Mouse (Mus musculus): ENCODE measurements around the gene Ctc1. TPM values are rescaled to one million over a fixed set of nuclear protein-coding genes. Genes with fewer than 3 reads are reported as not detected.

The Ctc1 gene
- polyA plus RNA-seq, 1 experiment from 2014 or later = 60.4 TPM

- Histone ChIP-seq H3K4me2 (replicated peaks) (peak overlapping the region; percentile 72), H3K4me1 (peaks cover 25% of the 10 kb centered on the region), H3K9ac (peak overlapping the region; percentile 82), H3K27me3 (no peaks in the 10 kb centered on the region), H3K9me3 (no peaks in the 10 kb centered on the region), H3K4me3 (peak overlapping the region; percentile 75), H3K36me3 (peaks cover 44% of the 10 kb centered on the region), H3K27ac (peak overlapping the region; percentile 86; the same call in 1 of the 2 replicates)
- ATAC-seq (ENCODE audit: low FRiP score, low read depth) = no peak
- 8% methylated on average over 20 of the region's 20 CpGs for WGBS
Measured at GRCm38 (mm10) chr11:69036486-69037230, 20.9 kb downstream of the Ctc1 start.

GRCm38 (mm10) chr11:69037231-69038061 lies 21.7 kb downstream of the Ctc1 start:
- Histone ChIP-seq H3K4me2 (replicated peaks) (peak overlapping the region; percentile 72), H3K36me3 (peaks cover 38% of the 10 kb centered on the region), H3K27ac (peak overlapping the region; percentile 86; the same call in 1 of the 2 replicates), H3K4me3 (peak overlapping the region; percentile 75), H3K4me1 (peaks cover 25% of the 10 kb centered on the region), H3K9ac (peak overlapping the region; percentile 82), H3K9me3 (no peaks in the 10 kb centered on the region), H3K27me3 (no peaks in the 10 kb centered on the region)
- under 1% methylated on average over 34 of the region's 34 CpGs for WGBS
- ATAC-seq (ENCODE audit: low FRiP score, low read depth) = peak; percentile 26; the same call in 1 of the 2 replicates

- H3K9me3 ChIP-seq = no peaks in the 10 kb centered on the region
- H3K4me2 ChIP-seq (replicated peaks) = peak overlapping the region; percentile 72
- H3K36me3 ChIP-seq = peaks cover 31% of the 10 kb centered on the region
- WGBS = 70% methylated on average over 5 of the region's 5 CpGs
- peaks cover 25% of the 10 kb centered on the region for H3K4me1 ChIP-seq
- no peak overlapping the region for H3K9ac ChIP-seq
- H3K4me3 ChIP-seq = peak overlapping the region; percentile 10; the same call in 1 of the 2 replicates
- H3K27me3 ChIP-seq = no peaks in the 10 kb centered on the region
- H3K27ac ChIP-seq = no peak overlapping the region
- ATAC-seq (ENCODE audit: low FRiP score, low read depth) = no peak
Measured at GRCm38 (mm10) chr11:69038173-69038572, 22.5 kb downstream of the Ctc1 start.

DNA sequence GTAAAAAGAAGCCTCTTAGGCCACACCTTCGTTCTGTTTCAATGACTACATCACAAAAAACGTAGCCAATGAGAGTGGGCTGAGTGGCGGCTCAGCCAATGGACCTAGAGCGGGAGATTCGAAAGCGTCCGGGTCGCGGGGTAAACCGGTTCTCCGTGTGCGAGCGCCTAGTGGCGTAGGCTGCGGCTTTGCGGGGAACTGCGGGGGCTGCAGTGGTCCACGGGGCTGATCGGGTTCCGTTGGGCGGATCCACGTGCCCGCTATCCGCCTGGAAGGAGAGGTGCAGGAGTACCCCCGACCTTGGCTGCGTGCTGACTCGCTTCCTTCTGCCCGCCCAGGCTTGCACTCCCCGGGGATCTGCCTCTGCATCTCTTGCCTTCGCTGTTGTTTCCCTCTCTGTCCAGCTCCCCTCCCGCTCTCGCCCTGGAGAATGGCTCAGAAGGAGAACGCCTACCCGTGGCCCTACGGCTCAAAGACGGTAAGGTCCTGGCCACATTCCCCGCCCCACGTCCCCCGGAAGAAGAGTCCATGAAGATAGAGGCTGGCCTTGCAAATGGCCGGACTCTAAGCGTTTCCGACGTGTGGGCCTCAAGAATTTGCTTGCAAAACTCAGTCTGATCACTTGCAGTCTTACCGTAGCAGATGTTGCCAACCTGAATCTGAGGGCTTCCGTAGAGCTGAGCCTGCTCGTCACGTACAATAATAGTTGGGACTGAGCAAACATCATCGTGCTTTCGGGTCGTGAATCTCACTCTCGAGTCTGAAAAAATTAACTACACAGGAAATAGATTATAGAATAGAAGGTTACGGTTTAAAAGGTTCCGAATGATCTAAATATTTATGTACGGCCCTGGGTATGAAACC lies 30.1 kb downstream of the Ctc1 start, which contains the start of gene Aurkb:
Gene Aurkb, plus strand, starts transcription at position 117 of the 864 bp plus-strand sequence.
- WGBS = under 1% methylated on average over 54 of the region's 54 CpGs
- H3K27me3 ChIP-seq = no peaks in the 10 kb centered on the region

GRCm38 (mm10) chr11:69046395-69046774 lies 30.7 kb downstream of the Ctc1 start:
- H3K9me3 ChIP-seq = no peaks in the 10 kb centered on the region
- peak overlapping the region; percentile 86 for H3K9ac ChIP-seq
- 12% methylated on average over 9 of the region's 9 CpGs for WGBS
- 0 out of 2 replicates have a peak overlapping the region, but pooled peaks have one; percentile 15 for H3K27ac ChIP-seq
- H3K27me3 ChIP-seq = no peaks in the 10 kb centered on the region
- peaks cover 37% of the 10 kb centered on the region for H3K36me3 ChIP-seq
- peak overlapping the region; percentile 93 for H3K4me2 ChIP-seq (replicated peaks)
- peak overlapping the region; percentile 84 for H3K4me3 ChIP-seq
- no peak for ATAC-seq (ENCODE audit: low FRiP score, low read depth)
- peaks cover 32% of the 10 kb centered on the region for H3K4me1 ChIP-seq

More for the DNA sequence above, 30.1 kb downstream of the Ctc1 start, which contains the start of gene Aurkb:
- peaks cover 32% of the 10 kb centered on the region for H3K36me3 ChIP-seq
- H3K4me2 ChIP-seq (replicated peaks) = peak within 1 kb of the TSS; percentile 93
- peak within 1 kb of the TSS; percentile 86 for H3K9ac ChIP-seq
- peak within 1 kb of the TSS; percentile 84 for H3K4me3 ChIP-seq
- H3K27ac ChIP-seq = peak within 1 kb of the TSS; percentile 82
- ATAC-seq (ENCODE audit: low FRiP score, low read depth) = peak; percentile 78
- H3K9me3 ChIP-seq = no peaks in the 10 kb centered on the region
- peaks cover 32% of the 10 kb centered on the region for H3K4me1 ChIP-seq

DNA sequence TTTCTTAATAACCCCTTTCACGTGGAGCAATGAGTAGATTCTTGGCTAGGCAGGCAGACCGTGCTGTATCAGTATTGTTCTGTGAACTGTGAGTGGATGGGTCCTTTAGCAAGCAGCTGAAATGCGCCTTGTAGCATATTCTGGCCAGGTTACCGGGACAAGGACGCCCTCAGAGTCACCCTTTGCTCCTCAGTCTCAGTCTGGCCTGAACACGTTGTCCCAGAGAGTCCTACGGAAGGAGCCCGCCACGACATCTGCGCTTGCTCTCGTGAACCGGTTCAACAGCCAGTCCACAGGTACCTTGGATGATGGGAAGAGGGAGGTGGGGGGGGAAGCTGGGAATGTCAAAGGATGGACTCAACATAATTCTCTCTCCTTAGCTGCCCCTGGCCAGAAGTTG lies 31.9 kb downstream of the Ctc1 start:
- Histone ChIP-seq H3K36me3 (peaks cover 41% of the 10 kb centered on the region), H3K27me3 (no peaks in the 10 kb centered on the region), H3K27ac (no peak overlapping the region), H3K4me3 (peak overlapping the region; percentile 84), H3K9me3 (no peaks in the 10 kb centered on the region), H3K4me2 (replicated peaks) (peak overlapping the region; percentile 93), H3K4me1 (peaks cover 32% of the 10 kb centered on the region), H3K9ac (peak overlapping the region; percentile 35; the same call in 1 of the 2 replicates)
- 89% methylated on average over 12 of the region's 12 CpGs for WGBS
- no peak for ATAC-seq (ENCODE audit: low FRiP score, low read depth)

DNA sequence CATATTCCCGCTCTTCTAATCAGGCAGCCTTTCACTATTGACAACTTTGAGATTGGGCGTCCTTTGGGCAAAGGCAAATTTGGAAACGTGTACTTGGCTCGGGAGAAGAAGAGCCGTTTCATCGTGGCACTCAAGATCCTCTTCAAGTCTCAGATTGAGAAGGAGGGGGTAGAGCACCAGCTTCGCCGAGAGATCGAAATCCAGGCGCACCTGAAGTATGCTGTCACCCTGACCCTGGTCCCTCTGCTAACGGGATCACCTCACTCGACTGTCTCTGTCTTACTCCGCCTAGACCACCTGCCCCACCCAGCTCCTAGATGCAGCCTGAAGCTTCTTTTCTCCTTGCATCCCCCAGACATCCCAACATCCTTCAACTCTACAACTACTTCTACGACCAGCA lies 32.4 kb downstream of the Ctc1 start:
- Histone ChIP-seq H3K27me3 (no peaks in the 10 kb centered on the region), H3K36me3 (peaks cover 41% of the 10 kb centered on the region), H3K4me3 (no peak overlapping the region), H3K9ac (no peak overlapping the region; the same call in 1 of the 2 replicates), H3K27ac (no peak overlapping the region; the same call in 1 of the 2 replicates), H3K9me3 (no peaks in the 10 kb centered on the region), H3K4me2 (replicated peaks) (no peak overlapping the region), H3K4me1 (peaks cover 32% of the 10 kb centered on the region)
- 93% methylated on average over 14 of the region's 14 CpGs for WGBS
- no peak for ATAC-seq (ENCODE audit: low FRiP score, low read depth)

DNA sequence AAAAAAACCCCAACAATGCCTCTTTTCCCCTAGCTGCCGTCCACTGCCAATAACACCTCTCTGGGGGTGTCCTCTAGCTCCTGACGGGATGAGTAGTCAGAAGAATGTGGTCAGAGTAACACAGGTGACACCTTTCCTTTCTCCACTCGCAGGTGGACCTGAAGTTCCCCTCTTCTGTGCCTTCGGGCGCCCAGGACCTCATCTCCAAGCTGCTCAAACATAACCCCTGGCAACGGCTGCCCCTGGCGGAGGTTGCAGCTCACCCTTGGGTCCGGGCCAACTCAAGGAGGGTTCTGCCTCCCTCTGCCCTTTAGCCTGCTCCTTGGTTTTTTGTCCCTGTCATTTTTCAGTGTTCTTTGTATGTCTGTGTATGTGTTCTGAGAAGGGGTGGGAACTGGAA lies 35.0 kb downstream of the Ctc1 start:
- no peak overlapping the region for H3K4me2 ChIP-seq (replicated peaks)
- no peak overlapping the region for H3K27ac ChIP-seq
- H3K9ac ChIP-seq = no peak overlapping the region
- 90% methylated on average over 8 of the region's 8 CpGs for WGBS
- H3K9me3 ChIP-seq = no peaks in the 10 kb centered on the region
- no peak for ATAC-seq (ENCODE audit: low FRiP score, low read depth)
- H3K4me1 ChIP-seq = peaks cover 31% of the 10 kb centered on the region
- H3K4me3 ChIP-seq = no peak overlapping the region
- no peaks in the 10 kb centered on the region for H3K27me3 ChIP-seq
- H3K36me3 ChIP-seq = peaks cover 52% of the 10 kb centered on the region

GRCm38 (mm10) chr11:69051771-69052170 lies 36.1 kb downstream of the Ctc1 start:
- peaks cover 52% of the 10 kb centered on the region for H3K36me3 ChIP-seq
- H3K27me3 ChIP-seq = no peaks in the 10 kb centered on the region
- no peak overlapping the region for H3K4me2 ChIP-seq (replicated peaks)
- peaks cover 21% of the 10 kb centered on the region for H3K4me1 ChIP-seq
- H3K4me3 ChIP-seq = no peak overlapping the region
- 90% methylated on average over 4 of the region's 4 CpGs for WGBS
- H3K27ac ChIP-seq = no peak overlapping the region
- no peak overlapping the region for H3K9ac ChIP-seq
- H3K9me3 ChIP-seq = no peaks in the 10 kb centered on the region
- no peak for ATAC-seq (ENCODE audit: low FRiP score, low read depth)

DNA sequence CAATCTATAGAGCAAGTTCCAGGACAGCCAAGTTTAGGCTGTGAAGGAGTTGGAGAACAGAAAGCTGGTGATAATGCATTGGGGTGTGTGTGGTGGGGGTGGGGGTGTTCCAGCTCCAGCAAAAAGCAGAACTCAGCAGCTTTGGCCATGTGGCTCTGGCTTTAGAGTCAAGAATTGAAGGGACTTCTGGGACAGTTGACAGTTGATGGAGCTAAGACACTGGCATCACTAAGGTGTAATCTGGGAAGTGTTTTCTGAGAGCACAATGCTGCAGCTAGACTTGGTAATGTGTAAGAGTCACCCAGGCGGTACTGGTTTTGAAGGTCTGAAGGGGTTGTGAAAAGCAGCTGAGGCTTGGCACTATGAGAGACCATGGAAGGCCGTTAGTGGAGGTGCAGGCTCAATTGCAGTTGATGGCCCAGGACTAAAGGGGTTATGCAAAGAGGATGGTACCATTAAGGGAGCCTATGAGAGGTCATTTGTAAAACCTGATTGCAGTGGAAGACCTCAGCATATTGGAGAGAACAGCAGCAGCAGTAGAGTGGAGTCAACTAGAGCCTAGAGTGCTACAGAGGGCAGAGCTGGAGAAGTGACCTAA lies 37.2 kb downstream of the Ctc1 start:
- WGBS = 82% methylated on average over 2 of the region's 2 CpGs
- H3K4me1 ChIP-seq = peaks cover 10% of the 10 kb centered on the region
- H3K4me2 ChIP-seq (replicated peaks) = no peak overlapping the region
- H3K4me3 ChIP-seq = no peak overlapping the region
- H3K9me3 ChIP-seq = no peaks in the 10 kb centered on the region
- no peak overlapping the region for H3K9ac ChIP-seq
- ATAC-seq (ENCODE audit: low FRiP score, low read depth) = no peak
- no peaks in the 10 kb centered on the region for H3K27me3 ChIP-seq
- peaks cover 48% of the 10 kb centered on the region for H3K36me3 ChIP-seq
- H3K27ac ChIP-seq = no peak overlapping the region

- H3K27ac ChIP-seq = no peak overlapping the region
- no peaks in the 10 kb centered on the region for H3K27me3 ChIP-seq
- no peak overlapping the region for H3K9ac ChIP-seq
- ATAC-seq (ENCODE audit: low FRiP score, low read depth) = no peak
- peaks cover 39% of the 10 kb centered on the region for H3K36me3 ChIP-seq
- H3K4me1 ChIP-seq = peaks cover 13% of the 10 kb centered on the region
- no peak overlapping the region for H3K4me2 ChIP-seq (replicated peaks)
- 80% methylated on average over 3 of the region's 3 CpGs for WGBS
- no peaks in the 10 kb centered on the region for H3K9me3 ChIP-seq
- no peak overlapping the region for H3K4me3 ChIP-seq
Measured at GRCm38 (mm10) chr11:69053848-69054247, 38.1 kb downstream of the Ctc1 start.

Data from limb, embryonic 13.5 days (tissue).